Mouse (Mus musculus): ENCODE results near the gene Ube2r2. TPM values are rescaled to one million over a fixed set of nuclear protein-coding genes. Genes with fewer than 3 reads are reported as not detected.

The Ube2r2 gene
- polyA plus RNA-seq, 1 experiment from 2014 or later = 39.4 TPM

GRCm38 (mm10) chr4:41129836-41130235 lies 5.7 kb upstream of the Ube2r2 start:
- Histone ChIP-seq H3K4me3 (ENCODE audit: low read depth, low read length) (no peak overlapping the region), H3K27ac (ENCODE audit: low read depth) (peak overlapping the region; percentile 76), H3K4me2 (ENCODE audit: low read depth, low read length) (peak overlapping the region; percentile 44), H3K9ac (replicated peaks) (peak overlapping the region; percentile 44), H3K36me3 (replicated peaks; ENCODE audit: insufficient read depth, low read length) (no peaks in the 10 kb centered on the region), H3K27me3 (ENCODE audit: insufficient read depth, low read length) (no peaks in the 10 kb centered on the region), H3K9me3 (ENCODE audit: low read length) (no peaks in the 10 kb centered on the region), H3K4me1 (ENCODE audit: insufficient read depth) (peaks cover 33% of the 10 kb centered on the region)
- ATAC-seq = peak; percentile 86
- TF ChIP-seq CTCF (IDR thresholded peaks at IDR 0.05; ENCODE audit: low read depth) (no peak), EP300 (IDR thresholded peaks at IDR 0.05; ENCODE audit: low read depth) (peak; percentile 97)
- 49% methylated on average over 3 of the region's 3 CpGs for WGBS (ENCODE audit: insufficient replicate concordance)
- DNase-seq = no peak

GRCm38 (mm10) chr4:41132471-41132870 lies 3.1 kb upstream of the Ube2r2 start:
- 66% methylated on average over 6 of the region's 6 CpGs for WGBS (ENCODE audit: insufficient replicate concordance)
- Histone ChIP-seq H3K27ac (ENCODE audit: low read depth) (peak overlapping the region; percentile 99), H3K36me3 (replicated peaks; ENCODE audit: insufficient read depth, low read length) (no peaks in the 10 kb centered on the region), H3K4me3 (ENCODE audit: low read depth, low read length) (no peak overlapping the region), H3K4me1 (ENCODE audit: insufficient read depth) (peaks cover 33% of the 10 kb centered on the region), H3K27me3 (ENCODE audit: insufficient read depth, low read length) (no peaks in the 10 kb centered on the region), H3K9me3 (ENCODE audit: low read length) (no peaks in the 10 kb centered on the region), H3K4me2 (ENCODE audit: low read depth, low read length) (0 out of 2 replicates have a peak overlapping the region, but pooled peaks have one; percentile 2), H3K9ac (replicated peaks) (0 out of 2 replicates have a peak overlapping the region, but pooled peaks have one; percentile 2)
- peak; percentile 70 for DNase-seq
- TF ChIP-seq CTCF (IDR thresholded peaks at IDR 0.05; ENCODE audit: low read depth) (no peak), EP300 (IDR thresholded peaks at IDR 0.05; ENCODE audit: low read depth) (peak; percentile 73; the same call in 1 of the 2 replicates)
- ATAC-seq = peak; percentile 7; the same call in 1 of the 2 replicates

GRCm38 (mm10) chr4:41133529-41134291 lies 1.8 kb upstream of the Ube2r2 start:
- no peak for DNase-seq
- peak overlapping the region; percentile 71 for H3K4me2 ChIP-seq (ENCODE audit: low read depth, low read length)

GRCm38 (mm10) chr4:41134935-41135710 lies 420 bp upstream of the Ube2r2 start:
- peak; percentile 90 for DNase-seq
- Histone ChIP-seq H3K36me3 (replicated peaks; ENCODE audit: insufficient read depth, low read length) (peaks cover 14% of the 10 kb centered on the region), H3K27ac (ENCODE audit: low read depth) (peak overlapping the region; percentile 99), H3K4me1 (ENCODE audit: insufficient read depth) (peaks cover 41% of the 10 kb centered on the region), H3K9me3 (ENCODE audit: low read length) (no peaks in the 10 kb centered on the region), H3K4me3 (ENCODE audit: low read depth, low read length) (peak overlapping the region; percentile 92), H3K27me3 (ENCODE audit: insufficient read depth, low read length) (no peaks in the 10 kb centered on the region), H3K9ac (replicated peaks) (peak overlapping the region; percentile 99), H3K4me2 (ENCODE audit: low read depth, low read length) (peak overlapping the region; percentile 71)
- peak; percentile 78 for ATAC-seq
- TF ChIP-seq EP300 (IDR thresholded peaks at IDR 0.05; ENCODE audit: low read depth) (no peak), CTCF (IDR thresholded peaks at IDR 0.05; ENCODE audit: low read depth) (no peak)
- 0% methylated on average over 19 of the region's 70 CpGs for WGBS (ENCODE audit: insufficient replicate concordance)

More at GRCm38 (mm10) chr4:41133529-41134291, 1.8 kb upstream of the Ube2r2 start:
- H3K9me3 ChIP-seq (ENCODE audit: low read length) = no peaks in the 10 kb centered on the region
- no peaks in the 10 kb centered on the region for H3K27me3 ChIP-seq (ENCODE audit: insufficient read depth, low read length)
- peaks cover 4% of the 10 kb centered on the region; the same call in 1 of the 2 replicates for H3K36me3 ChIP-seq (replicated peaks; ENCODE audit: insufficient read depth, low read length)
- H3K4me1 ChIP-seq (ENCODE audit: insufficient read depth) = peaks cover 36% of the 10 kb centered on the region
- no peak for ATAC-seq
- 65% methylated on average over 6 of the region's 6 CpGs for WGBS (ENCODE audit: insufficient replicate concordance)
- no peak for TF ChIP-seq CTCF (IDR thresholded peaks at IDR 0.05; ENCODE audit: low read depth)
- peak; percentile 86 for TF ChIP-seq EP300 (IDR thresholded peaks at IDR 0.05; ENCODE audit: low read depth)
- H3K27ac ChIP-seq (ENCODE audit: low read depth) = peak overlapping the region; percentile 99
- H3K9ac ChIP-seq (replicated peaks) = no peak overlapping the region; the same call in 1 of the 2 replicates
- H3K4me3 ChIP-seq (ENCODE audit: low read depth, low read length) = no peak overlapping the region; the same call in 1 of the 2 replicates

GRCm38 (mm10) chr4:41136454-41136805 lies 887 bp downstream of the Ube2r2 start:
- WGBS (ENCODE audit: insufficient replicate concordance) = 0% methylated on average over 4 of the region's 4 CpGs
- TF ChIP-seq EP300 (IDR thresholded peaks at IDR 0.05; ENCODE audit: low read depth) (no peak), CTCF (IDR thresholded peaks at IDR 0.05; ENCODE audit: low read depth) (no peak)
- H3K27me3 ChIP-seq (ENCODE audit: insufficient read depth, low read length) = no peaks in the 10 kb centered on the region
- H3K27ac ChIP-seq (ENCODE audit: low read depth) = peak overlapping the region; percentile 99
- ATAC-seq = peak; percentile 52
- peak; percentile 63 for DNase-seq
- no peaks in the 10 kb centered on the region for H3K9me3 ChIP-seq (ENCODE audit: low read length)
- H3K4me1 ChIP-seq (ENCODE audit: insufficient read depth) = peaks cover 38% of the 10 kb centered on the region
- H3K36me3 ChIP-seq (replicated peaks; ENCODE audit: insufficient read depth, low read length) = peaks cover 24% of the 10 kb centered on the region
- H3K4me3 ChIP-seq (ENCODE audit: low read depth, low read length) = peak overlapping the region; percentile 92
- peak overlapping the region; percentile 71 for H3K4me2 ChIP-seq (ENCODE audit: low read depth, low read length)
- H3K9ac ChIP-seq (replicated peaks) = peak overlapping the region; percentile 99

GRCm38 (mm10) chr4:41136811-41137210 lies 1.3 kb downstream of the Ube2r2 start:
- Histone ChIP-seq H3K4me2 (ENCODE audit: low read depth, low read length) (peak overlapping the region; percentile 71), H3K4me3 (ENCODE audit: low read depth, low read length) (peak overlapping the region; percentile 92), H3K27ac (ENCODE audit: low read depth) (peak overlapping the region; percentile 99), H3K27me3 (ENCODE audit: insufficient read depth, low read length) (no peaks in the 10 kb centered on the region), H3K36me3 (replicated peaks; ENCODE audit: insufficient read depth, low read length) (peaks cover 24% of the 10 kb centered on the region), H3K4me1 (ENCODE audit: insufficient read depth) (peaks cover 37% of the 10 kb centered on the region), H3K9ac (replicated peaks) (peak overlapping the region; percentile 99), H3K9me3 (ENCODE audit: low read length) (no peaks in the 10 kb centered on the region)
- DNase-seq (peak; percentile 59), ATAC-seq (0 out of 2 replicates have a peak, but pooled peaks have one; percentile 6)
- 2% methylated on average over 8 of the region's 8 CpGs for WGBS (ENCODE audit: insufficient replicate concordance)
- no peak for TF ChIP-seq CTCF (IDR thresholded peaks at IDR 0.05; ENCODE audit: low read depth)
- TF ChIP-seq EP300 (IDR thresholded peaks at IDR 0.05; ENCODE audit: low read depth) = no peak
